Mouse (Mus musculus): Measurements from ENCODE around the gene Rita1.

Rita1 gene

DNA sequence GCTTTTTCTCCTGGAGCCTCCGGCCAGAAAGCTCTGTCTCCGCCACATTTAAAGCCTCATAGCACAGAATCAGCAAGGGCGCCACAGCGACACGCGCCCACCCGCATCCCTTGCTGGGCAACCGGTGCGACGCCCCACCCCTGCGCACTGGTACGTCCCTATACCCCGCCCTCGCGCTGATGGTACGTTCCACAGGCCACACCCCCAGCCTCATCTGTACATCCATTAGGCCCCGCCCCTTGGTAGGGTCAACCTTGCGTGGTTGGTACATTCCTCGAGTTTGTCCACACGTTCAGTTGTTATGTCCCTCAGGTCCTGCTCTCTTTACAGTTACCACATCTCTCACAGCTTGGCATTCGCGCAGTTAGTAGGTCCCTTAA lies at the start of gene Rita1, which contains the start of gene Ddx54:
TSS of gene Rita1 (minus strand) at position 148 of the 380 bp plus-strand sequence.
TSS of gene Ddx54 (plus strand) at position 298 of the 380 bp plus-strand sequence.
- peak; percentile 97 for DNase-seq (ENCODE audit: low spot score)

DNA sequence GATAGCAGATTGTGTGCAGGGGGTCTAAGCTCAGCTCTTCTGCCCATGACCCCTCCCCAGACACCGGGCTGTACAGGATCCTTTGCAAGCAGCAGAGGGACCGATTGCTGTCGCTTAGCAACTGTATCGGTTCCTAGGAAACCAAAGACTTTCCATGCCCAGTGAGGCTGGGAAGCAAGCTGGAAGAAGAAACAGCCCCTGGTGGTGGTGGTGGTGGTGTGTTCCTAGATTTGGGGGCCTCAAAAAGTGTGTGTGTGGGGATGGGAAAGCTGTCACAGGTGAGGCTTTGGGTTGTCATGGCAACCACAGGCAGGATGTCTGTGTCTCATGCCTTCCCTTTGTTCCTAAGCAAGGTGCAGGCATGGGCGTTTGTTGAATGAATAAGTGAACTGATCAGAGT lies 48.4 kb upstream of the Rita1 start:
- DNase-seq (ENCODE audit: low spot score) = no peak

- DNase-seq (ENCODE audit: low spot score) = no peak
Observed at GRCm38 (mm10) chr5:120656281-120656751, 43.9 kb upstream of the Rita1 start.

DNA sequence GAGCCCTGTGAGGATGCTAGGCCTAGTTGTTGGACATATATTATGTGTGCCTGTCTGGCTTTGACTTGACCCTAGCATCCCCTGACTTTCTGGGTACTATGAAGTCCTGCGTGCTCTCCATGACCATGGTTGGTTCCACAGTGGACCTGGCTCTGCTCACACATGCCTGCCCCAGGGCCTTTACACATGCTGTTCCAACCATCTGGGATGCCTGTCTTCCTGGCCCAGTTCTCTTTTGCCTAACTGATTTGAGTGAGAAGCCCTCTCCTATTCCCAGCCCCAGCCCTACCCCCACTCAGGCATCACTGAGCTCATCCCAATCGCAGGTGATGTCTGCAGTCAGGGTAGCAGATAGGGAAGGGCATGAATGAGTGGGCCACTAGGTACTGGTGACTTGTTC lies 41.5 kb upstream of the Rita1 start:
- no peak for DNase-seq (ENCODE audit: low spot score)

- DNase-seq (ENCODE audit: low spot score) = no peak
Observed at GRCm38 (mm10) chr5:120652915-120653701, 40.7 kb upstream of the Rita1 start.

DNA sequence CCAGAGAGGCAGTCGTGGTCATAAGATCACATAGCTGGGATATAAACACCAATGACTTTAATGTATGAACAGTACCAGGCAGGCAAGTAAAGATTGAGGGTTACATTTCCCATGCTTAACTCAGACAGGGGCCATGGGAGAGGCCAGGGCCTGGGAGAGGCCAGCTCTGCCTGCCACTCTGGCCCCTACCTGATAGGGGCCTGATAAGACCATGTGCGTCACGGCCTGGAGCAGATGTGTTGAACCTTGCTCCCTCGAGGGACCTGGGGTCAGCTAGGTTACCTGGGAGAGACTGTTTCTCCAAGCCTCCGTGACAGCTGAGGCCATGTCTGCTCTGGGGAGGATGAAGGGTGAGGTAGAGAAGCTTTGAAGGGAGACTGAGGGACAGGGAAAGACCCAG lies 38.8 kb upstream of the Rita1 start:
- no peak for DNase-seq (ENCODE audit: low spot score)

DNA sequence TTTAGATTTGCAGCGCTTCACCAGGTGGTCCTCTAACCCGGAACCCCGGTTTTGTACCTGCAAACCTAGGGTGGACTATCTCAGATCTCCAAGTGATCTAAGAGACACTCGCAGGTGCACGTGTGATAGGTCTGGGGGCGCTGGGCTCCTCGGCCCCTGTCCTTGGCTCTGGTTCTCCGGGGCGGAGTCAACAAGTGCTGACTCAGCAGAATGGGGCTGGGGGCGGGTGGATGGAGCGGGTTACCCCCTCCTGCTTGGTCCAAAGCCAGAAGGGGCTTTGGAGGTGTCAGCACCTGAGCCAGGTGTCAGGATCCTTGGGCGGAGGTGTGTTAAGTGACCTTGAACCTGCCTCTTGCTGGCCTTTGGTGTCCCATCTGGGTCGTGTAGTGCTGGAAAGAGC lies 37.5 kb upstream of the Rita1 start:
- no peak for DNase-seq (ENCODE audit: low spot score)

GRCm38 (mm10) chr5:120649374-120649933 lies 37.1 kb upstream of the Rita1 start:
- DNase-seq (ENCODE audit: low spot score) = no peak

DNA sequence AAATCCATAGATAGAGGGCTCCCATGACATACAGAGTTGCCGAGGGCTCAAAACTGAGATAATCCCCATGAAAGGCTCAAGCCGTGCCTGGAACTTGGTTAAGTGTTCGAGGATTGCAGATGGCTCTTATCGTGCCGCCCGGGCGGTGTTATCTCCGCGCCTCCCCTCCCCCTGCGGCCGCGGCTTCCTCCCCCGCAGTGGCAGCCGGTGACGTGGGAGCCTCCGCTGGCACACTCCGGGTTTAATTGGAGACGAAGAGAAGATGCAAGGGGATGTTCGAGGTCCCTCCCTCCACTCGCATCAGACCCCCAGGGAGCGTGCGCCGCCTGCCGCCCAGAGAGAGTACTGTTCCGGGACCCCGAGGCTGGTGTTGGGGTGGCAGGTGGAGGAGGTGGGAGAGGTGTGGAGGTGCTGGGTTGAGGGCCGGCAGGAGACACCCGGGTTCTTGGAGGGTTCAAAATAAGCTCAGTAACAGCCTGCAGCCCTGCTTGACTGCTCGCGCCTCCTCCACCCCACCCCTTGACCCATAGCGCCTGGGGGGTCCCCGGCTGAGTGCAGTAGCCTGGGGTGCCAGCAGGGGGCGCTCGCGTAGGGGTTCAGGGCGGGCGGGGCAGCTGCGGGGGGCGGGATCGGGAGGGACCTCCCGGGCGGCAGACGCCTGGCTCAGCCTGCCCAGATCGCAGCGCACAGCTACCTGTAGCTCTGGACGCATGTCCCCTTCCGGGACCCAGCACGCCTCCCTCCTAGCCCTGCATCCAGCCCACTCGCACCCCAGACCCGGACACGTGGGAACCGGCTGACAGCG lies 36.4 kb upstream of the Rita1 start, which contains the start of gene Rasal1:
TSS of gene Rasal1 (plus strand) at position 244 of the 805 bp plus-strand sequence.
- DNase-seq (ENCODE audit: low spot score) = peak; percentile 42

GRCm38 (mm10) chr5:120647814-120648491 lies 35.6 kb upstream of the Rita1 start:
- DNase-seq (ENCODE audit: low spot score) = no peak

DNA sequence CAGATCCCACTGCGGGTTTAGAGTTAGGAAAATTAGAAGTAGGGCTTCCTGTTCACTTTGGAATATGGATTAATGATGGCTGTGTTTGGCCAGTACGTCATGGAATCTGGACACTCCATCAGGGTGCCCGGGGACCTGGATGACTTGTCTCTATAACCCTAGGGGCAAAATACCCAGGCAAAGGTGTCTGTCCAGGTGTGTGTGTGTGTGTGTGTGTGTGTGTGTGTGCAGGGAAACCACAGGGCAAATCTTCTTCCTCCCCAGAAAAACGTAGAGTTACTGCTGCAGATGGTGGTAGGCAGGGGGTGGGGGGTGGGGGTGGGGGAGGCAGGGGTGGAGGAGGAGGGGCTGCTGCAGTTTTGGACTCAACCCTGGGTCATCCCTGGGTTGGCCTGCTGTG lies 35.0 kb upstream of the Rita1 start:
- no peak for DNase-seq (ENCODE audit: low spot score)

- no peak for DNase-seq (ENCODE audit: low spot score)
Observed at GRCm38 (mm10) chr5:120645851-120646250, 33.5 kb upstream of the Rita1 start.

DNA sequence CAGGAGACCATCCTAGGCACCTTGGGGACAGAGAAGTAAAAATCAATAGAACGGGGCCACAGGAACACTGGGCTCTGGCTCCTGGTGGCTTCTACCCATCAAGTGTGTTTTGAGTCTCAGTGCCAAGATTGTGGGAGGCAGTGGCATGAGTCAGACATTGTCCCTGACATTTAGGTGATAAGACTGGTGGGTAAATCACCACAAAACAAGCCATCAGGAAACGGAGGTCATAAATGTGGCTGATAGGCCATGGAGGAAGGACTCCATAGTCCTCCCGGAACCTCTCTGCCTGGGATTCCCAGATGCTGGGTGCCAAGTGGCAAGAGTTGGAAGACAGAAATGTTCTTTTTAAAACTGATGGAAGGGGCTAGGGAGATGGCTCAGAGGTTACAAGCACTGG lies 31.8 kb upstream of the Rita1 start:
- no peak for DNase-seq (ENCODE audit: low spot score)

GRCm38 (mm10) chr5:120643365-120644085 lies 31.1 kb upstream of the Rita1 start:
- no peak for DNase-seq (ENCODE audit: low spot score)

DNA sequence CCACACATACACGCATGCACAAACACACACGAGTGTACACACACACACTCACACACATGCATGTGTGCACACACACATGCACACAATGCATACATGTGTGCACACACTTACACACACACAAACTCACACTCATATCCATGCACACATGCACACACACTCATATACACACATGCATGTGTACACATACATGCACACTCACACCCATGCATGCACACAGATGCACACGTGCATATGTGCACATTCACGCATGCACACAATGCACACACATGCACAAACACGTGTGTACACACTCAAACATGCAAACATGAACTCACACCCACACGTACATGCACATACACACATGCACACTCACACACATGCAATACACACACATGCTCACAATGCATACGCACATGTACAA lies 27.7 kb upstream of the Rita1 start:
- DNase-seq (ENCODE audit: low spot score) = no peak

- DNase-seq (ENCODE audit: low spot score) = no peak
Observed at GRCm38 (mm10) chr5:120635633-120636032, 23.2 kb upstream of the Rita1 start.

DNA sequence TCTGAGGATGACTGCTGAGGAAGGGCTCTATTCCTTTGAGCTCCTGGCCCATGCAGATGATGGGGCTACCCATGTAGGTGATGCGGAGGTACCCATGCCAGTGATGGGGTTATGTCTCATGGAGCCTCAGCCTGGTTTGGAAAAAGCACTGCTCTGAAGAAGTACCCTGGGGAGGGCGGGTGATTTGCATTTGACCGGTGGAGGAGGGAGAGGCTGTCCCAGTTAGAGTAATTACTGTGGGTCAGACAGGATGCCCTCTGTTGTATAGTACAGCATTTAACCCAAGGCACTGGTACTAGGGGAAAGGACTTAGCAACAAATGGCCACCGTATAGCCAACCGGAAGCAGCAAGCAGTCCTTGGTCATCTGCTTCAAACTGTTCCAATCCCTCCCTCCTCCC lies 22.5 kb upstream of the Rita1 start:
- no peak for DNase-seq (ENCODE audit: low spot score)

GRCm38 (mm10) chr5:120634131-120634530 lies 21.7 kb upstream of the Rita1 start, which contains the start of gene Cfap73:
Cfap73 (minus strand) TSS chr5:120634235.
- no peak for DNase-seq (ENCODE audit: low spot score)

- no peak for DNase-seq (ENCODE audit: low spot score)
Observed at GRCm38 (mm10) chr5:120631892-120632291, 19.5 kb upstream of the Rita1 start.

DNA sequence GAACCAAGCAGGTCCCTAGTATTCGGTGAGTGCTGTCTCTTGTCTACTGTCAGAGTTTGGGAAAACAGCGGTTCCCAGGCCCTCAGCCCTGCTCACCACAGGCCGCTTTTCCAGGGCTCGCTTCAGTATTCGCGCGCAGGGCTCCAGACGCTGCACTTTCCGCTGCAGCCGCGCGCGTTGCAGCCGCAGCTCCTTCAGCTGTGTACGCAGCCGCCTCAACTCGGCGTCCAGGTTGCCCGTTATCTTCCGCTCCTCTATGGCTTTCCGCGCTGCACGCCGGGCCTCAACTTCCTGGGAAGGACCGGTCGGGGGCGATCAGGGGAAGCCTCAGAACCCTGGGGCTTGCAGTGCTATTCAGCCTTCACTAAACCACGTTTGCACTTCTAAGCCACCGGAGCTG lies 18.7 kb upstream of the Rita1 start:
- DNase-seq (ENCODE audit: low spot score) = no peak

DNA sequence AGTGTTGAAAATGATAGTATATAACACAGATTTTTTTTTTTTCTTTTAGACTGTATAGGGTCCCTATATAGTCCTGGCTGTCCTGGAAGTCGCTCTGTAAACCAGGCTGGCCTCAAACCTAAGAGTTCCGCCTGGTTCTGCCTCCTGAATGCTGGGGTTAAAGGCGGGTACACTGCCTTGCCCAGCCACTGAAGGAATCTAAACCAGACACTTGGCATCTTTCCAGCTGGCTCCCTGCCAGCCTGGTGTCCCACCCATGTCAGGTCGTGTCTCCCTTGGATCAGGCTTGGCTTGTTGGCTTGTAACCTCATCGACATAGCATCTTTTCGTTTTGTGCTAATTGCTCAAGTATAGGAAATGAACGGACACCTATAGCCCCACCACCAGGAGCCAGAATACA lies 16.2 kb upstream of the Rita1 start:
- no peak for DNase-seq (ENCODE audit: low spot score)

All from lung, postnatal 25 days (tissue).